Mouse (Mus musculus) urinary bladder, postnatal 36 days (tissue): ENCODE results near the gene Stx5a.

Source experiments
- DNase-seq, 2 experiments: peaks; one replicate each; pipeline ENCODE4 v3.0.0; 2022; ENCODE audit warnings: low spot score in 2 of 2, mixed read lengths in 1 of 2

Gene Stx5a

GRCm38 (mm10) chr19:8798947-8799315 lies 57.7 kb downstream of the Stx5a start:
- DNase-seq: no peak

DNA sequence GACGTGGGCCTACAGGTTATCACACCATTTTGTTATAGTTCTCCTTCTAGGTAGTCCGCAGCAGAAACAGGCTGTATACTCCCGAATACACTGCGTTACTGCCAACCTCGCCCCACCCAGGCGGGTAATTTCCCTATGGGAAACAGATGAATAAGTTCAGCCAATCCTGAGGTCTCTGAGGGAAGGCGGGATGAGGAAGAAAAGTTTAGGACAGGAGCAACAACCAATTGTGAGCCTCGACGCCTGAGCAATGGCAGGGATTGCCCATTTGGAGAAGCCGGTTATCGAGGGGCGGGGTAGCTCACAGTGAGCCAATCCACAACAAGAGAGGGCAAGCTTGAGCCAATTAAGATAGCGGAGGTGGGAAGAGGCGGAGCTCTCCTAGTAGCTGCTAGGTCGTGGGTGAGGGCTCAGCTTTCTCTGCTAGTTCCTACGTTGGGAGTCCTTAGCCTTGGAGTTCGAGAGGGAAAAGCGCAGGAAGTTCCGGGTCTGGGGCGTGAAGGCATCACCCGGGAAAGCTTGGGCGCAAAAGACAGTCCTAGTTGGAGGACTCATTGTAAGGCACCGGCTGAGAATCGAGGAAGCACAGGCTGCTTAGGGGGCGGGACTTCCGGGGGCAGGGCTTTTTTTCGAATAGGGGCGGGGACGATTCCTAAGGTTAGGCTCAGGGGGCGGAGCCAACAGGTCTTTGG lies 61.1 kb downstream of the Stx5a start, which contains the start of gene Zbtb3:
Gene Zbtb3, plus strand, starts transcription at position 426 of the 692 bp plus-strand sequence.
- peak; percentile 88 to 94 for DNase-seq

- no peak for DNase-seq
These were observed 62.1 kb downstream of the Stx5a start for GRCm38 (mm10) chr19:8803204-8803780.

- no peak for DNase-seq
These were observed 62.9 kb downstream of the Stx5a start for GRCm38 (mm10) chr19:8803879-8804660.
